Mouse (Mus musculus) megakaryocyte, embryonic 14.5 days (primary cell): ENCODE measurements at regions not wholly inside any gene's neighbourhood (a gene's known extent, or its start where the extent isn't known, plus 50 kb on each side); places are given as distances from the start of the nearest gene placed in this dataset.

ENCODE experiments used
- FLI1 ChIP-seq: IDR thresholded peaks from 2 replicates; pipeline ENCODE4 v1.6.1; 2012; ENCODE audit warnings: low read length, inconsistent platforms, mixed read lengths
- GATA1 ChIP-seq: IDR thresholded peaks from 3 replicates; pipeline ENCODE4 v1.6.1; 2012; ENCODE audit warnings: mixed read lengths, low read length, inconsistent platforms, borderline replicate concordance

DNA sequence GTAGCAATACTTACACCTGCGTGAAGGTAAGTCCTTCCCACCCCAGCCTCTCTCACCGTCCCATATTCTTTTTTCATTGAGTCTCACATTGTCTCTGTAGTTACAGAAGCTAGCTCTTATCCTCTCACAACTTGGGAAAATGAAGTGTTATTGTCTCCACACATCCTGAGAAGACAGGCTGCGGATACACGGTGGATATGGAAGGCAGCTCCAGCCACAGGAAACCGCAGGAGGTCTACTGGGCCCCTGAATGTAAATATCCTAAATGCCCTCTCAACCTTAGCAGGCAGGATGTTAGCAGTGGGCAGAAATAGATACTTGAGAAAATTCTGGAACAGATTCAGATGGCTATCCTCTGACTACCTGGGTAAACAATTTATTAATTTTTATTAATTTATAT, 73.8 kb upstream of the Zfp703 start:
- TF ChIP-seq GATA1 (no peak), FLI1 (no peak)
